Mouse (Mus musculus) gastrocnemius, adult 18-20 months (tissue): Measurements from ENCODE around the gene Anxa9. TPM values are rescaled to one million over a fixed set of nuclear protein-coding genes. Genes with fewer than 3 reads are reported as not detected.
A peak's percentile ranks its signal among the peaks of the same experiment; 100 is the strongest.

Experiments
- DNase-seq: peaks from one replicate; pipeline ENCODE4 v3.0.0; 2021; ENCODE audit warnings: low spot score
- total RNA-seq, 2 experiments: library from RNA; stranded (reverse); gene quantifications; 2 replicates each; pipeline ENCODE4 v1.2.3; 2021

The Anxa9 gene
- total RNA-seq, 2 experiments from 2014 or later = 0.17 TPM; not detected in 1

DNA sequence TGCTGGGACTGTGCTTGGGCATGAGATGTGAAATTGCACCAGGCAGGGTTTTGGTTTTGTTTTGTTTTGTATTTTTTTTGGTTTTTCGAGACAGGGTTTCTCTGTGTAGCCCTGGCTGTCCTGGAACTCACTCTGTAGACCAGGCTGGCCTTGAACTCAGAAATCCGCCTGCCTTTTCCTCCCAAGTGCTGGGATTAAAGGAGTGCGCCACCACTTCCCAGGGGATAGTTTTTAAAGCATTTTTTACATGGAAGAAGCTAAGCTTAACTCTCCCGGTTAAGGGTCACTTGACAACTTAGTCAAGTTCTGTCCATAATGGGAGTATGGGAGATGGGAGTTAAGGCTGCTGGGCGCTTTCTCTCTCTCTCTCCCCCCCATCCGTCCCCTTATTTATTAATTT, 7.1 kb upstream of the Anxa9 start:
- no peak for DNase-seq

DNA sequence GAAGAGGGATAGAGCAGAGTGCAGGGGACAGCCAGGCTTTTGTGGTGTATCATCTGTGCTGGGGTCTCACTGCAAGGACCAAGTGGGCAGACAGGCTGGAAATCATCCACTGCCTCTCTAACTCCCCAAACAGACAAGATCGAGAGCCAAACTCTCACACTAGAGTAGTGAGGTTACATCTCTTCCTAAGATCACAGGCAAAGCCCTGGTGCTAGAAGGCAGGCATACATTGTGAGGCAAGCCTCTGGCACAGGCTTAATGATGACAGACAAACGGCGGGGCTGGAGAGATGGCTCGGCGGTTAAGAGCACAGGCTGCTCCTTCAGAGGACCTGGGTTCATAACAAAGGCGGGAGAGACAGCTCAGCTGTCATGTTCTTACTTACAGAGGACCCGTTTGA, 6.5 kb upstream of the Anxa9 start:
- no peak for DNase-seq

DNA sequence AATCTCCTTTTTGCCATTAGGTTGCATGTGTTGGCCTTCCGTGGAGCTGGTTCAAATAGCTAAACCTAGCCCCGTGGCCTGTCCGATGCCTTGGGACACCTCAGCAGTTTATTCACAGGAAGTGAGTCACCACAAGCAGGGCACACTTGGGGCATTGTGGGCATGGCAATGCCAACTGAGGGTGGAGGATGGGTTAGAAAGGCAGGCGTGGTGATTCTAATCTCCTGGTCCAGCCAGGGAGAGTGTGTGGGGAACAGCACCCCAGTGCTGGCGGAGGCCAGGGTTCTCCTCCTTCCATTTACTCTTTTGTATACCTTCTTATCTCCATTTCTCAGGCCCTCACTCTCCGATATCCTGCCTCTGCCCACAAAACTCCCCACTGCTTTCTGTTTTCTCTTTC, 5.6 kb upstream of the Anxa9 start:
- peak; percentile 52 for DNase-seq

DNA sequence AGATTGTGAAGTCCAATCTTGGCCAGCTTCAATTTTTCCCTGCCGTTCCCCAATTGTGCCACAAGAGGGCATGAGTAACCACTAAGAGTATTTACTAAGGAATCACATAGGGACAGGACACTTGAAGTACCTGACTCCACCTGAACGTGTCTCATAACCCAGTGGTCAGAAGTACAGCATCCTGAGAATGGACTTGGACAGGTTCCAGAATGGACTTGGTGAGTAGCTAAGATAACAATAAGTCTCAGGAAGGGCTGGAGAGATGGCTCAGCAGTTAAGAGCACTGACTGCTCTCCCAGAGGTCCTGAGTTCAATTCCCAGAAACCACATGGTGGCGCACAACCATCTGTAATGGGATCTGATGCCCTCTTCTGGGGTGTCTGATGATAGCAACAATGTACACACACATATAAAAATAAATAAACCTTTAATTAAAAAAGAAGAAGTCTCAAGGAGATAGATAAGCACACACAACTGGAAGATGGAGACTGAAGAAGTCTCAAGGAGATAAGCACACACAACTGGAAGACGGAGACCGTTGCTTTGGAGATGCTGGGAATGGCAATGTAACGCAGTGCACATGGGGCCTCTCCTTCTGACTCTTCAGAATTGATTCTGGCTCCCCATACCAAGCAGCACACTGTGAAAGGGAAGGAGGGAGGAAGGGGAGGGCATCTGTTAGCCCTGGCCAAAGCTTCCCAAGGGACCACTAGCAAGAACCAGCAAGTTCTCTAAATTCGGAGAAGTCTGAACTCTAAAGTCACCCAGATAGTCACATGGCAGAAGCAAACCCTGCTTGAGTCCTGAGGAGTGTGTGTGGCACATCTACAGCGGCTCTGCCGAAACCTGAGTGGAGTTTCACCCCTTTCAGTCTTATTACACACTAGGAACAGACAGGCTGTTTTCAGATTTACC, 4.2 kb upstream of the Anxa9 start:
- DNase-seq = peak; percentile 76

DNA sequence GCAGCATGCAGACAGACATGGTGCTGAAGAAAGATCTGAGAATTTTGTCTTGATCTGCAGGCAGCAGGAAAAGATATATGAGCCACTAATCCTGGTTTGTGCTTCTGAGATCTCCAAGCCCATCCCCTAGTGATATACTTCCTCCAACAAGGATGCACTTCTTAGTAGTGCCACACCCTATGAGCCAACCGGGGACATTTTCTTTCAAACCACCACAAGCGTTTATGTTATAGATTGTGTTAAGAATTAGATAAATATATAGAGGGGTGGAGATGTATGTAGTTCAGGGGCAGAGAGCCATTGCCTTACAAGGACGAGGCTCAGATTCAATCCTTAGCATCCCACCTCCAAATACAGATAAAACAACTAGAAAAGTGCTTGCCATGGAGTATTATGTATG, 3.5 kb upstream of the Anxa9 start:
- DNase-seq = no peak

DNA sequence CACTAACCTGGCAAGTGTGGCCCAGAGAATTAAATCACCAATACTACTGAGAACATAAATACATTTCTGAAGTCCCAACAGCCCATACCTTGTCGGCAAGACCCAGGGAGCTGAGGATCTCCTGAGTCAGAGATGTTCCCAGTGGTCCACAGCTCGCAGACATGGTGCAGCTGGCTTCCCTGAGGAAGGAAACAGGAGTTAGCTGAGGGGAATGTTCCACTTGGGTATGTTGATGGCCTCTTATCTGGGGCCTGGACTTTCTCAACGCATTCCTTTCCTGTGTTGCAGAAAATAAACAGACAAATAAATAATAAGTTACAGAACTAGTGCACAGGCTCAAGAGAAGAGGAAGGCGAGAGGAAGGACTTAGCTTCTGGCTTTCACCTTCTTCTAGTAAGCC, 732 bp downstream of the Anxa9 start:
- DNase-seq = no peak

DNA sequence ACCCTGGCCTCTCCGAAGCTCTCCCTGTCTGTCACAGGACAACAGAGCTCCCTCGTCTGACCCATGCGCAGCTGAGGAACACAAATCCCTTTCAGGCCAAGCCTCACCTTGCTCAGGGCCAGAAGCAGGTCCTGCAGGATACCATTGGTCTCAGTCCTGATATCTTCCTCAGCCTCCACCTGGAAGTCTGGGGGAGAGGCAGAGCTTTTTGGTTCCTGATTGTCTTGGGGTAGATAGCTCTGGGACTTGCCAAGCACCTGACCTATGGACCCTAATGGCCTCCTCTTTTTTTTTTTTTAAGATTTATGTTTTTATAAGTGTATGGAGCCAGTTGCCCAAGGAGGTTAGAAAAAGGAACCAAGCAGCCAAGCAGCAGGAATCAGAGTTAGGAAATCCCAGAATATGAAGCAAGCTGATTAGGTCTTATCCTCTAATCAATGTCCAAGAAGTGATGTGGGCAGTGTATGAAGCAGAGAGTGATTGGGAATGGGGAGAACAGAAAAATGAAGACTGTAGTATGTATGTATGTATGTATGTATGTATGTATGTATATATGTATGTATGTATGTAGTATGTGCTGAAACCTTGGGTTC, 5.7 kb downstream of the Anxa9 start:
- no peak for DNase-seq

DNA sequence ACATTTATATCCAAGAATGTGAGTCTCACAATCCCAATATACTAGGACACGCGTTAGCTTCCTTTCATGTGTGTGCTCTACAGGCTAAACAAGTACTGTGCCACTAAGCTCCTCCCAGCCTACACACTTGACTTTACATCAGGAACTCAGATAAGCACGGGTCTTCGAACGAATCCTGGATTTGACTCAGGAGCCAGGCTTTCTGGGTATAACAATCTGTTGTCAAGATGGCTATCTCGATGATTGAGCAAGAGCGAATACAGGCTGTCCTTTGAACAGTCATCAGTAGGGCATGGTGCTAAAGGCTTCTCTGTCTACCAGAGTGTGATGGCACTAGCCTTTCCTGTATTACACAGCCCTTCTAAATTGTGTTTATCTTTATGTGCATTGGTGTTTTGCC, 9.0 kb downstream of the Anxa9 start:
- DNase-seq = no peak

DNA sequence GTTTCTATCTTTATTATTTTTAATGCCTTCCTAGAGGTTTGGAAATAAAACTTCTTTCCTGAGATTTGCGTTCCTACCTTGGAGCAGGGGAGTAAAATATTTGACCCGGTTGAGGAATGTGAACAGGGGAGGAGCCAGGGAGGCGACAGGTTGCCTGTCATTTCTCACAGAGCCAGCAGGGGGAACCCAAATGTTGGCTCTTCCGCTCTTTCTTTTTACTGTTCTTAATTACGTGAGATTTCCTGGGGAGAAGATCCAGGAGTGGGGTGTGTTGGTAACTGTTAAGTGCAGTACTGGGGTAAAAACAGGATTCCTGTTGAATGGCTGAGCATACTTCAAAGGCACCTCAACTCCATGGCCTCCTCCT, 10.9 kb downstream of the Anxa9 start:
- peak; percentile 46 for DNase-seq

DNA sequence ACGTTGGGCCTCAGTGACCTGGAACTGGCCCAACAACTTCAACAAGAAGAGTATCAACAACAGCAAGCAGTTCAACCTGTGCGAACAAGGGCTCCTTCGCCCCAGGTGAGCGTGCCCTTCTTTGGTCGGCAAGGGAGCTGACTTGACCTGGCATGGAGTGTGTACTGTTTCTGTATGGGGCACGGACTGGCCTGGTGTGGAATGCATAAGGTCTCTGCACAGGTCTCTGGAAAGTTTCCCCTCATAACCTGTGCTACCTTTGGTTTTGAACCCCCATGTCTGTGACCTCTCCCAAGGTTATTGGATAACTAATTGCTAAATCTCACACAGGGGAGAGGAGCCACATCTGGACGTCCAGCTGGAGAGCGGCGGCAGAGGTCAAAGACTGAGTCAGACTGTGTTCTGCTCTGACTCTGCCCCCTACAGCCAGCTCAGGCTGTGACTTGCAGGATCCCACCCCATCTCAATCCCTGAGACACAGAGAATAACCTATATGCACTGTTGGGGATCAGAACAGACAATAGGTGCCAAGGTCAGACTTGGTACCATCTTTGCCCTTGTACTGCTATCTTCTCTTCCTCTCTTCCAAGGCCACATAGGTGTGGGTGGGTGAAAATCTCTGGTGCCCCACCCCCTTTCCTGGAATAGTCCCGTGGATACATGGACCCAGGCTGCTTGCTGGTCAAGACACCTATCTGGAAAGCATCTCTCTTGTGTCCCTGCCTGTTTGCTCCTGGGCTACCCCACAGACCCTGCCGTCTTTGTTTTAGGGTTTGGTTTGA, 11.5 kb downstream of the Anxa9 start:
- DNase-seq = no peak

DNA sequence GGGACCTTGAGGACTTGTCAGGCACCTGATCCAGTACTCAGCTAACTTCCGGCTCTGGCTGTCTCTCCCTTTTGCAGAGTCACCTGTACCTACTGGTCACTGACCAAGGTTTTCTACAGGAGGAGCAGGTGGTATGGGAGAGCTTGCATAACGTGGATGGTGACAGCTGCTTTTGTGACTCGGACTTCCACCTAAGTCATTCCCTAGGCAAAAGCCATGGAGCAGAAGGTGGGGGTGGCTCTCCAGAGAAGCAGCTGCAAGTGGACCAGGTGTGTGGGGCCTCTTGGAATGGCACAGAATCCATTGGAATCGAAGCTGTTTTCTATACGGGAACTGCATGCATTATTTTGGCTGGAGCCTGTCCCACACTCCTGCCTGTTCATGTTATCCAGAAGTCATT, 12.3 kb downstream of the Anxa9 start:
- DNase-seq = no peak

DNA sequence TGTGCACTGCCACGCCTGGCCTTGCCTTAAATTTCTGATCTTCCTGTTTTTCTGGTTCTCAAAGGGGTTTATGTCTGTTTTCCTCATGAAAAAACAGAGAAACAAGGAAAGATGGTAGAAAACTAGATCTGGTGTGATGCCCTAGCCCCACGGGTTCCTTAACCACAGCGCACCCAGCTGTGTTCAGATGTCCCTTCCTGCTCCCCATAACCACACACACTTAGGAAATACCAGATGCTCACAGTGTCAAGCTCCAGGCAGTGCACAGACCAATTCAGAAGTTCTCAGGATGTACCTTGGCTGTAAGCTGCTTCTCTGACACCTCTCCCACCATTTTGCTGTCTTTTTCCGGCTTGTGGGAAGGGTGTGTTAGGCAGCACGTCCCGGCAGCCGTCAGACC, 12.7 kb downstream of the Anxa9 start:
- no peak for DNase-seq

DNA sequence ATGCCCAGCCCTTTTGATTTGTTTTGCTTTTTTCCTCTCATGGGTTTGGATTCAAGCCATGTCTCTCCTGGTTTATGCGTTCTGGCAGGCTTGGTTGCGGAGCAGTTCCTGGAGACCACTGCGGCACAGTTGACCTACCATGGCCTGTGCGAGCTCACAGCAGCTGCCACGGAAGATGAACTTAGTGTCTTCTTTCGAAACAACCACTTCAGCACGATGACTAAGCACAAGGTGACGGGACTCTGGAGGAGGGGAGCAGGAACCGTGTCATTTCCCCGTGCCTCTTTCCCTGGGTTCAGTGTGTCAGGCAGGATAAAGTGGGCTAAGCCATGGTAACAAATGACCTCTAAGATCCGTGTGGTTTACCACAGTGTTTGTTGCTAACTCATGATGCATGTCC, 13.4 kb downstream of the Anxa9 start:
- no peak for DNase-seq

DNA sequence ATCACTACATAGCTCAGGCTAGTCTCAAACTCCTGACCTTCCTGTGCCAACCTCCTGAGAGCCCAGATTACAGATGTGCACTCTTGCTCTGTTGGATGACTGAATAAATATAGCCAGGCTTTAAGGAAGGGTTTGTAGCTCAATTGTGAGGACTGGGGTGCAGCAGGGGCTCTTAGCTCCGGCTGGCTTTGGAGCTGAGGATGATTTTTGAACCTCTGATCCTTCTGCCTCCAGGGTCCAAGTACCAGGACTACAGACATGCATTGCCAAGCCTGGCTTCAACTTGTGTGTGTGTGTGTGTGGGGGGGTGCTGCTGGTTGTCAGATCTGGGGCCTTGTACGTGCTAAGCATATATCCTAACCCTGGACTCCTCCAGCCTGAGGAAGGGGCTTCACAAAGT, 14.1 kb downstream of the Anxa9 start:
- no peak for DNase-seq

DNA sequence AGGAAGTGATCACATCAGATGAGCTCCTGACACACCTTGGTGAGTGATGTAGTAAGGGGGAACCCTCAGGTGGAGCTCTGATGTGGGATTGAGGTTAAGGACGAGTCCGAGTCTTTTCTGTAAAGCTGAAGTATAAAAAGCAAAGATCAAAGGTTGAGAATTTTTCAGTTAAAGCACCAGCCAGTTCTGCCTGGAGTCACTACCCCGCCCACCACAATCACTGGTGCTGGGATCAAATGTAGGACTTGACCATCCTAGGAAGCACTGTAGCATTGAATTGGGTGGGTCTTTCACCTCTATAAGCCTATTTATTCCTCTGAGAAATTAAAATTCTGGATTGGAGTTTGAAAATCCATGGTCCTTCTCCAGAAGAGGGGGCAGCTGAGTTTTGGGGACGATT, 15.9 kb downstream of the Anxa9 start:
- no peak for DNase-seq

DNA sequence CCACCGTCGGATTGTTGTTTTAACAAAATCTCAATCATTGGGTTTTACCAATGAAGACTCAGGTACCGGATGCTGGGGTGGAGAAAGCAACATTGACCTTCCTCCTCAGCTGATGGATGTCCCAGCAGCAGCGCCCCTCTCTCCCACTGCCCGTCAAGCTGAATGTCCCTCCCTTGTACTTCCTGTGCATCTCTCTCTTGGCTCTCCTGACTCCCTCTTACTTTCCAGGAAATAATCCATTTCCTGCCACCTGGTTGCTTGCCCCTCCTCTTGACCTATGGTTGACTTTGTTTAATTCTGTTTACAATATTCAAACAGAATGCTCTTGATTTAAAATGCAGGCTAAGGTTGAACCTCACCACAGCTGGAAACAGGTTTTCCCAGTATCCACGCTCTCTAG, 16.8 kb downstream of the Anxa9 start:
- DNase-seq = no peak

DNA sequence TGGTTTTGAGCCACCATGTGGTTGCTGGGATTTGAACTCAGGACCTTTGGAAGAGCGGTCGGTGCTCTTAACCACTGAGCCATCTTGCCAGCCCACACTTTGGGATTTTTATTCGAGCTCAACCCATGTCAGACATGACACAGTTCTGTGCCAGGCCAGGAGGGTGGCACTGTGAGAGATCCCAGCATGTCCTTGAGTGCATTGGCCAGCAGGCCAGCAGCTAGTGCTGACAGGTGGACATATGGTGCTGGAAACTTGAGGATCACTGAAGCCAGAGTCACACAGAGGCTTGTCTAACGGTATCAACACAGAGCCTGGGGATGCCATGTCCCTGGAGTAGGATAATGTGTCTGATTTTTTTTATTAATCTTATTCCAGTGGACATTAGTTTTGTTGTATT, 17.6 kb downstream of the Anxa9 start:
- no peak for DNase-seq

DNA sequence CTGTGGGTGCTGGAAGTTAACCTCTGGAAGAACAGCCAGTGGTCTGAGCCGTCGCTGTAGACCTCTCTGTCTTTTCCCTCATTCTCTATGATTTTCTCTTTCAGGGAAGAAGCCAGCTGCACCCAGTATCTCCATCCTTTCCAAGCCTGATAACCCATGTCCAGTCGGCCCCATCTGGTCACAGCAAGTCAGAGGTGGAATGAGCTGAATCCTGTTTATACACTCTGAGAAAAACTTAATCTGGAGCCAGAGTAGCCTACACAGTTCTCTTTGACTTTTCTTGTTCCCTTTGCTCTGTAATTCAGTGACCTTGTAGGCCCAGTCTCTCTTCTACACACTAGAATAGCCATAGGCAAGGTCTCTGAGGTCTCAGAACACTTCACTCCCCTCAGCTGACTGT, 19.4 kb downstream of the Anxa9 start:
- no peak for DNase-seq

DNA sequence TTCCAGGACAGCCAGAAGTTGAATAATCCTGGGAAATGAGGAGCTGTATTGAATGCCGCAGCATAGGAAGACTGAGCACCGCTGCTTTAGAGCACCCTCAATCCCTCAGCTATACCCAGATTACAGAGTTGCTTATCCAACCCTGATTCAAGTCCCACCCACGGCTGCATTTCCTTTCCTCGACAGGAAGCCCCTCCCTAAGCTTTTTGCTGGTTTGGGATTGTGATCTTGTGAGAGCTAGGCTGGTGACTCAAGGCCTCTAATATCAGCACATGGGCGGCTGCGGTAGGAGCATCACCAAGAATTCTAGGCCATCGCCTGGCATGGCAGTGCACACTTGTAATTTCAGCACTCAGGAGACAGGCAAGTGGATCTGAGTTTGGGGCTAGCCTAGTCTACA, 20.5 kb downstream of the Anxa9 start:
- DNase-seq = no peak

DNA sequence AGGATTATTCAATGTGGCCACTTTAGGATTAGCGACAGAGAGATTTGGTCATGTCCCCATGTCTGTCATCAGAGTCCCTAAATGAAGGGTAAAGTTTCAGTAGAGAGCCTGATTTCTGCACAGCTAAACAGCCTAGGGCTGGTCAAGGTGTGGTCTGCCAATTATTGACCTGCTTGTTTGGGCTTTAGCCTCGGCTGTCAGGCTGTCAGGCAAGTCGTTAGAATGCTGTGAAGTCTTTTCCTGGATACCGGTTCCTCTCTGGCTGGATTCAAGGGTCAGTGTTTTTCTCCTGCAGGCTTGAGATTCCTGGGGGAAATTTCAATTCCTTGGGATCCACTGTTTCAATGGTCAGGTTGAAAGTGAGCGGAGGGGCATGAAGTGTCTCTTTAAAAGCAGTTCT, 21.0 kb downstream of the Anxa9 start:
- DNase-seq = no peak

DNA sequence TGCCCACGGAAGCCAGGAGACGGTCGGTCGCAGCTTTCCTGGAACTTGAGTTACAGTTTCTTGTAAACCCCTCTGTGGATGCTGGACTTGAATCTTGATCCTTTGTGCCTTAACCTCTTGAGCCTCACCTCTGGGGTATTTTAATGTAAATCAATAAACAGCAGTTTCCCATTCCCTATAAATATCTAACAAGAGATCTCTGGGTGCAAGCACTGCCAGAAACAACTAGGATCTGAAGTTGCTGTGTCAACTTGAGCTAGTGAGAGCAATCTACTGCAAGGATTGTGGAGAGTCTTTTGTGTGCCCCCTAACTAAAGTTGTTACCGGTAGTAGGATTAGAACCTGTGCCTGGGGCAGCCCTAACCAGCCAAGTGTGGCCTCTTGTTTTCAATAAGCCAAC, 21.6 kb downstream of the Anxa9 start:
- no peak for DNase-seq

DNA sequence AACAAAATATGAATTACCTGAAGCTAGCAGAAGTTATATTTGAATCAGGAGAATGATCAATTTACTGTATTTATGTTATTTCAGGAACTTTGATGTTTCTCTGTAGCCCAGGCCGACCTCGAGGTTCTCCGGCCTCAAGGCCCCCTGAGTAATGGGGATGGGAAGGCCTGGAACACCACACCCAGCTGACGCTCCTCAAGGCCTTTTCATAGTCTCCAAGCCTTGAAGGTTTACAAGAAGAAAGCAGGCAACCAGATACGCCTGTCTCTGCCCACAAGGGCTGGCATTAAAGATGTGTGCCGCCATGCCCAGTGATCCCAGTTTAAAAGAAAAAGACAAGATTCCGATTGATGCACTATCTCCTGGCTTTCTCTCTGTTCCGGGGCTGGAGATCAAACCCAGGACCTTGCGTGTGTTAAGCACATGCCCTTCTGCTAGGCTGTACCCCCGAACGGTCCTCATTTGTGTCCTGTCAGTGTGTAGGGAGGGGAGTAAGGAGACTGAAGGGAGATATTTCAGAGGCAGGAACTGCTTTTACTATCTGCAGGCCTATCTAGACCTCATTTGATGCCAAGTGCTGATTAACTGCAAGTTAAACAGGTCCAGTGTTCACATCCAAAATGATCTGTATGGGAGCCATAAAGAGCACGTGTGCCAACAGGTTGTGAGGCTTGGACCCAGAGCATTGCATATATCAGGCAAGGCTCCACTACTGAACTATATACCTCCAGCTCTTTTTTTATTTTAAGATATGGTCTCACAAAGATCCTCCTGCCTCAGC, 22.3 kb downstream of the Anxa9 start:
- no peak for DNase-seq
